Mouse (Mus musculus): ENCODE data around the gene Gorab. TPM values are rescaled to one million over a fixed set of nuclear protein-coding genes. Genes with fewer than 3 reads are reported as not detected.

The Gorab gene
- total RNA-seq (2021) = 10 to 100 TPM; 13.4 to 14.5 TPM
- long read RNA-seq, experiment 1, partial matches to known transcripts = 1 of 8 reads
- long read RNA-seq, experiment 1, other reads (novel, unspliced or antisense) = 4 of 8 reads
- long read RNA-seq, experiment 2, transcript Gorab-201 (5 exons, 2,538 nt) = major isoform, 10 of 17 reads
- long read RNA-seq, experiment 2, partial matches to known transcripts = 0 of 17 reads
- long read RNA-seq, experiment 2, other reads (novel, unspliced or antisense) = 7 of 17 reads

- H3K4me3 ChIP-seq = peak within 1 kb of the TSS; percentile 64
- TF ChIP-seq CTCF (conservative IDR thresholded peaks at IDR 0.05) = no peak; the same call in 1 of the 2 replicates
- H3K27ac ChIP-seq = peak within 1 kb of the TSS; percentile 99
- peak; percentile 94 to 96 for DNase-seq (ENCODE audit: low spot score in 2 of 2)
Observed at GRCm38 (mm10) chr1:163403498-163404126, at the start of gene Gorab. Gene Gorab (minus strand): TSS chr1:163403669.

GRCm38 (mm10) chr1:163443832-163444231 lies 40.4 kb upstream of the Gorab start:
- H3K4me3 ChIP-seq = no peak overlapping the region
- no peak for TF ChIP-seq CTCF (conservative IDR thresholded peaks at IDR 0.05)
- no peak for DNase-seq (ENCODE audit: low spot score in 2 of 2)
- H3K27ac ChIP-seq = no peak overlapping the region

- H3K4me3 ChIP-seq = no peak overlapping the region
- H3K27ac ChIP-seq = no peak overlapping the region
- no peak for TF ChIP-seq CTCF (conservative IDR thresholded peaks at IDR 0.05)
- DNase-seq (ENCODE audit: low spot score in 2 of 2) = no peak
Observed at GRCm38 (mm10) chr1:163439002-163439401, 35.5 kb upstream of the Gorab start.

- no peak for TF ChIP-seq CTCF (conservative IDR thresholded peaks at IDR 0.05)
- no peak overlapping the region for H3K4me3 ChIP-seq
- H3K27ac ChIP-seq = no peak overlapping the region
- DNase-seq (ENCODE audit: low spot score in 2 of 2) = no peak
Observed at GRCm38 (mm10) chr1:163423467-163424014, 20.1 kb upstream of the Gorab start.

- Histone ChIP-seq H3K4me3 (no peak overlapping the region), H3K27ac (no peak overlapping the region)
- TF ChIP-seq CTCF (conservative IDR thresholded peaks at IDR 0.05) = no peak
- DNase-seq (ENCODE audit: low spot score in 2 of 2) = no peak
Observed at GRCm38 (mm10) chr1:163417191-163417590, 13.7 kb upstream of the Gorab start.

GRCm38 (mm10) chr1:163414200-163414599 lies 10.7 kb upstream of the Gorab start:
- no peak for DNase-seq (ENCODE audit: low spot score in 2 of 2)
- Histone ChIP-seq H3K4me3 (no peak overlapping the region), H3K27ac (no peak overlapping the region)
- no peak for TF ChIP-seq CTCF (conservative IDR thresholded peaks at IDR 0.05)

- Histone ChIP-seq H3K27ac (no peak overlapping the region), H3K4me3 (no peak overlapping the region)
- no peak for TF ChIP-seq CTCF (conservative IDR thresholded peaks at IDR 0.05)
- no peak for DNase-seq (ENCODE audit: low spot score in 2 of 2)
Observed at GRCm38 (mm10) chr1:163406203-163406602, 2.7 kb upstream of the Gorab start.

- Histone ChIP-seq H3K27ac (no peak overlapping the region), H3K4me3 (no peak overlapping the region)
- no peak for DNase-seq (ENCODE audit: low spot score in 2 of 2)
- no peak for TF ChIP-seq CTCF (conservative IDR thresholded peaks at IDR 0.05)
Observed at GRCm38 (mm10) chr1:163391321-163391720, 12.1 kb downstream of the Gorab start.

GRCm38 (mm10) chr1:163390044-163390443 lies 13.4 kb downstream of the Gorab start:
- TF ChIP-seq CTCF (conservative IDR thresholded peaks at IDR 0.05) = no peak
- no peak for DNase-seq (ENCODE audit: low spot score in 2 of 2)
- Histone ChIP-seq H3K4me3 (no peak overlapping the region), H3K27ac (no peak overlapping the region)

GRCm38 (mm10) chr1:163386196-163386595 lies 17.3 kb downstream of the Gorab start:
- no peak overlapping the region for H3K27ac ChIP-seq
- TF ChIP-seq CTCF (conservative IDR thresholded peaks at IDR 0.05) = 0 out of 2 replicates have a peak, but pooled peaks have one; percentile 14
- H3K4me3 ChIP-seq = no peak overlapping the region
- DNase-seq (ENCODE audit: low spot score in 2 of 2) = no peak

GRCm38 (mm10) chr1:163383442-163384027 lies 19.9 kb downstream of the Gorab start:
- no peak for TF ChIP-seq CTCF (conservative IDR thresholded peaks at IDR 0.05)
- Histone ChIP-seq H3K27ac (no peak overlapping the region), H3K4me3 (no peak overlapping the region)
- DNase-seq (ENCODE audit: low spot score in 2 of 2) = no peak

- Histone ChIP-seq H3K4me3 (no peak overlapping the region), H3K27ac (no peak overlapping the region)
- TF ChIP-seq CTCF (conservative IDR thresholded peaks at IDR 0.05) = no peak
- no peak for DNase-seq (ENCODE audit: low spot score in 2 of 2)
Observed at GRCm38 (mm10) chr1:163382048-163382719, 21.3 kb downstream of the Gorab start.

- H3K27ac ChIP-seq = no peak overlapping the region
- no peak for DNase-seq (ENCODE audit: low spot score in 2 of 2)
- TF ChIP-seq CTCF (conservative IDR thresholded peaks at IDR 0.05) = no peak
- no peak overlapping the region for H3K4me3 ChIP-seq
Observed at GRCm38 (mm10) chr1:163380591-163380990, 22.9 kb downstream of the Gorab start.

Measured in layer of hippocampus, adult 2 months (tissue).